Mouse (Mus musculus) stomach, postnatal 0 days (tissue): ENCODE measurements around the gene Spata17.

Source experiments
- CTCF ChIP-seq: IDR thresholded peaks from 2 replicates; pipeline ENCODE4 v1.5.1; 2016; ENCODE audit warnings: antibody characterized with exemption, low read depth, mild to moderate bottlenecking, moderate library complexity
- EP300 ChIP-seq: optimal IDR thresholded peaks from 2 replicates; pipeline ENCODE3; 2016; ENCODE audit warnings: antibody characterized with exemption

DNA sequence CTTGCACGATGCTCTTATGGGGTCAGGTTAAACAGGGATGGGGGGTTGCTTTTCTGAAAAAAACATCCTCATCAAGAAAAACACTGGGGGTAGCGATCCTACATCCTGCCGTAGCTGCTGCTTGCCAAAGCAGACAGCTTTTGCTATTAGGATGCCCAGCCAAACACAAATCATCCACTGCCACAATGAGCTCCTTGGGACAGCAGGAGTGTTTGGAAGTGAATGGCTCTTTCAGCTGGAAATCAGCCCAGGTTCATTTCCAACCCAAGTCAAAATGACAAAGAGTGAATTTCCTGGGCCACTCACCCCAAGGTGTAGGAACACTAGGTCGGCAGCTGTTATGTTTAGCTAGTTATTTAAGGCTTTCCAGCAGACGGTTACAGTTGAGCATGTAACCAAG, 162.7 kb downstream of the Spata17 start:
- no peak for TF ChIP-seq CTCF
- TF ChIP-seq EP300: no peak
